Mouse (Mus musculus) G1E (cell line): ENCODE results near the gene Gpm6a.

Source experiments
- CTCF ChIP-seq: IDR thresholded peaks from 2 replicates; pipeline ENCODE4 v1.5.1; 2012; ENCODE audit warnings: low read depth, low read length, inconsistent platforms, mixed read lengths
- GATA1 ChIP-seq: IDR thresholded peaks from 2 replicates; pipeline ENCODE4 v1.6.1; 2012; ENCODE audit warnings: borderline replicate concordance, low read length, inconsistent platforms, mixed read lengths
- GATA2 ChIP-seq: IDR thresholded peaks from 2 replicates; pipeline ENCODE4 v1.6.1; 2012; ENCODE audit warnings: low read depth, low read length, inconsistent platforms, borderline replicate concordance
- POLR2AphosphoS5 ChIP-seq: IDR thresholded peaks from 2 replicates; pipeline ENCODE4 v1.6.1; 2012; ENCODE audit warnings: low read depth, low read length, inconsistent platforms; ENCODE audit not compliant: insufficient replicate concordance
- TAL1 ChIP-seq: conservative IDR thresholded peaks from 2 replicates; pipeline ENCODE4 v1.6.1; 2012; ENCODE audit warnings: low read depth, low read length, inconsistent platforms, mixed read lengths

DNA sequence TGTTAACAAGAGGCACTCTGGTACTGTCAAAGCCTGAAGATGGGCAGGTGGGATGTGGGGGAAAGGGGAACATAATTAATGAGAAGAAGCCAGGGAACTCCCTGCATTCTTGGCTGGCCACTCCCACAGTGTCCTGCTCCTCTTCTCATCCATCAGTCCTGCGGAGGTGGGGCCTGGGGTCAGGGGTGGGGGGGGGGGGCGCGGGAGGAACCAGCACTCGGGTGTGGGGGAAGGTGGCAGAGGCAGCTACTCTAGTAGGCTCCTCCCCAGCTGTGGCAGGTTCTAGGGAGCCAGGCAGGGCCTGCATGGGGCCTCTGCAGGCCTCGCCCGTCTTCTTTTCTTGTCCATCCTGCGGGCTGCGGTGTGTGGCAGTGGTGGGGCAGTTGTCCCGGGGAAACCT, 36.9 kb upstream of the Gpm6a start:
- TF ChIP-seq POLR2AphosphoS5: no peak
- TF ChIP-seq CTCF: no peak
- TF ChIP-seq GATA1: no peak
- no peak for TF ChIP-seq GATA2
- no peak for TF ChIP-seq TAL1
